Mouse (Mus musculus) cerebellum, postnatal 36 days (tissue): ENCODE measurements around the gene Slc7a15.
A peak's percentile ranks its signal among the peaks of the same experiment; 100 is the strongest.

Experiments used
- DNase-seq, 2 experiments: peaks; one replicate each; pipeline ENCODE4 v3.0.0; 2021 to 2022; ENCODE audit warnings: mixed read lengths in 2 of 2

Slc7a15 gene

GRCm38 (mm10) chr12:8506954-8507707 is 91.7 kb downstream of the Slc7a15 start:
- DNase-seq, result no peak

GRCm38 (mm10) chr12:8504131-8504530 is 94.7 kb downstream of the Slc7a15 start:
- DNase-seq, result no peak

DNA sequence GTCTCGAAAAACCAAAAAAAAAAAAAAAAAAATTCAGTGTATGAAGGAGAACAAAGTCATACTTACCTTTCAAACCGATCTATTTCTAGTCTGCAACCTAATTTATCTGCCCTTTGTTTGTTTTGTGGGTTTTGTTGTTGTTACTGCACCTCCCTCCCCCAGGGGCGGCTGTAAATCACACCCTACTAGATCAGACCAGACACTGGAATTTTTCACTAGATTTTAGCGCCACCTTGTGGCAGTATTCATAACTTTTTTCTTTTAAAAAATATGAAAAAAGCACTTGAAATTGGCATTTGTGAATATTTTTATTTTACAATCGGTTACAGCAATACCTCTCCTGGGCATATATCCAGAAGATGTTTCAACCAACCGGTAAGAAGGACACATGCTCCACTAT is 96.3 kb downstream of the Slc7a15 start:
- peak; percentile 45 to 59 for DNase-seq

GRCm38 (mm10) chr12:8501571-8502305 is 97.1 kb downstream of the Slc7a15 start:
- no peak for DNase-seq

DNA sequence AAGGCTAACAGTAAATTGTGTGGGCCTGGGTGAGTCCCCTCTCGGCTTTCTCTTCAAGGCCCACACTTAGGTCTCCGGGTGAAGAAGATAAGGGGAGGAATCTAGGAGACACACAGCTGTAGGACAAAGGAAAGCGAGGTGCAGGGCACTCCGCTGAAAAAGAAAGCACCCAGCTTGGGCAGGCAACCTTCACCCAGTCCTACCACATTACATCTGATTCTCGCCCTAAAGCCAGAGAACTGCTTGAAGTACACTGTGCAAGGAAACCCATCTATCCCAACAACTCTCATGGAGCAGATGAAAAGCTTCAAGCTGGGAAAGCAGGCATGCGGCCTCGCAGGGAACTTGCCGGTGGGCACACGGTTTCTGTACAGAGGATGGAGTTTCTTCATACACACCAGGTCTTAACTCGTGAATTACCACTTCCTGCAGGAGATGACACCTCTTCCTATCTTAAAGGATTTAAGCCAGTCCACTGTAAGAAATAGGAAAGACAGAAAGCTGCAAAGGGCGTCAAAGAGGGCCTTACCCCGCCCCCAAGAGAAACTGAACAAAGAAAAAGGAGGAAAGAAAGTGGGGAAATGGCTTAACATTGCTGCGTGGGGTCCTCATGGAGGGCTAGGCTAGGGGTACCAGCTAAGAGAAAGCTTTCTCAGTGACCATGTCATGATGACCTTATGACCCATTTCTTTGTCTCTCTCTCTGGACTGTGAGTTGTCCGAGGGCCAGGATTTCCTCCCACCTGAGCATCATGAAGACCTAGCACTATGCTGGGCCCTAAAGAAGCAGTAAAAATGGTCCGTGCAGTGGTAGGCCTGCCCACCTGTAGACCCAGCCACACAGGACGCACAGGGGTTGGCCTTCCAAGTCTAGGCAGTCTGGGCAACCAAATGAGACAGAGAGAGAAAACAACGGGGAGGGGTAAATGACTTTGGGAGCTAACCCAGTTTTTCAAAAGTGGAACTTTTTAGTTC is 98.0 kb downstream of the Slc7a15 start:
- peak; percentile 20 to 22 for DNase-seq

DNA sequence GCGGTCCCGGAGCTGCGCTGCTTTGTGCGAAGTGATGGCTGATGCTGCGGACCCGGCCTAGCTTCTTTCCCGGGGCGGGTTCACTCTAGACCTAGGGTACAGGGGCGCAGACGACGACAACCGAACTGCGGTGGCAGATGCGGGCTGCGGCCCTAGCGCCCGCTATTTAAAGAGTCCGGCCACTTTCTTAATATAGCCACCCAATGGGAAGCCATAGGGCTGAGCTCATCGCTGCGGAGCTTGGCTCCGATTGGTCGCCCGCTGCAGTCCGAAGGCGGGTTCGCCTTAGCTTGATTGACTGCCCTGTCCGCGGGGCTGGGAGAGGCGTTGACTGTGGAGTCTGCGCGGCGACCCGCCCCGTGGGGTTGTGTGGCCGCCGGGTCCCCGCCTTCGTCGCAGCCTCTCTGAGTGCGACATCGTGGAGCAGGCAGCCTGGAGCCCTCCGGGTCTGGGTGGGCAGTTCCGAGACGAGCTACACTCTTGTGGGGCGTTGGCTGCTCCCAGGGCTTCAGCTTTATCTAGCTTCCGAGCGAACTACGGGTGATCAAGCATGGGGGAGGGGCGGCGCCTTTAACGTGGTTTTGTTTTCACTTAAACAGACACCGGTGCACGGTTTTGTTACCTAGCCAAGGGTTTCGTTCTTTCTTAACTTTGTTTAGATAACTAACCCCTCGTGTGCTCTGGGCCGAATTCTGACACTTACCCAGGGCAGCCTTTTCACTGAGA is 98.8 kb downstream of the Slc7a15 start, which contains the start of gene Rhob:
Gene Rhob, minus strand, starts transcription at position 139 of the 726 bp plus-strand sequence.
- peak; percentile 96 to 97 for DNase-seq

DNA sequence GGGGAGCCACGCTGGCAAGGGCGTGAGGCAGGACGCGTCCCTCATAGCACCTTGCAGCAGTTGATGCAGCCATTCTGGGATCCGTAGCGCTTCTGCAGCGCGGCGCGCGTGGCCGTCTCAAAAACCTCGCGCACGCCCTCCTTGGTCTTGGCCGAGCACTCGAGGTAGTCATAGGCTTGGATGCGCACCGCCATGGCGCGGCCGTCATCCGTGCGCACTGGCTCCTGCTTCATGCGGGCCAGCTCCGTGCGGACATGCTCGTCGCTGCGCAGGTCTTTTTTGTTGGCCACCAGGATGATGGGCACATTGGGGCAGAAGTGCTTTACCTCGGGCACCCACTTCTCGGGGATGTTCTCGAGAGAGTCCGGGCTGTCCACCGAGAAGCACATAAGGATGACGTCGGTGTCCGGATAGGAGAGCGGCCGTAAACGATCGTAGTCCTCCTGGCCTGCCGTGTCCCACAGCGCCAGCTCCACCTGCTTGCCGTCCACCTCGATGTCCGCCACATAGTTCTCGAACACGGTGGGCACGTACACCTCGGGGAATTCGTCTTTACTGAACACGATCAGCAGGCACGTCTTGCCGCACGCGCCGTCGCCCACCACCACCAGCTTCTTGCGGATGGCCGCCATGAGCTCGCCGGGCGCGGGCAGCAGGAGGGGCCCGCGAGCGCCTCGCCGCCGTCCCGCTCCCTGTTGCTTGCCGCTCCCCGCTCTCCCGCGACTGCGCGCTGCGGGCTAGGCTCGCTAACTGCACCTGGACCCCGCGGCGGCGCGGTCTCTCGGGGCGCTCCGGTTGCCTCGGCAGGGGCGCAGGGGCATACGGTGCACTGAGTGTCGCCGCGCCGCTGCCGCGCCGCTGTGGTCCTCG is 99.6 kb downstream of the Slc7a15 start:
- peak; percentile 72 to 76 for DNase-seq

DNA sequence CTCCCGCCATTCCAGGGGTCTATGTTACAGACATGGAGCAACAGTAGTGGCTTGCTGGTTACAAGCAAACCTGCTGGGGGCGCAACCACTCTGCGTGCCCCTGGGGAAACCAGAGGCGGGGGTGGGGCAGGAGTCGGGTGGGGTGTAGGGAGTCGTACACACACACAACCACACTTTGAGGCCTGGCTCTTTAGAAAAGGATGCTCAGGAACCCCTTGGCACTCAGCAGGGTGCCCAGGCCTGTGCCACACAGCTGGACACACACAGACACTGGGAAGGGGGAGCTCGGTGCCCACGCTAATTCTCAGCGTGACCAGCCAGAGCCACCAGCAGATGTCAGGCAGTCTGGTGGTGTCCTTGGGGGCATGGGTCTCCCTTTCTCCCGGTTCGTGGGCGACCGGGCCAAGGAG is 100.3 kb downstream of the Slc7a15 start:
- no peak for DNase-seq

GRCm38 (mm10) chr12:8498148-8498571 is 100.7 kb downstream of the Slc7a15 start:
- DNase-seq, result peak; percentile 25 to 28

- DNase-seq, result no peak
Observed at GRCm38 (mm10) chr12:8497314-8497706, 101.6 kb downstream of the Slc7a15 start.

DNA sequence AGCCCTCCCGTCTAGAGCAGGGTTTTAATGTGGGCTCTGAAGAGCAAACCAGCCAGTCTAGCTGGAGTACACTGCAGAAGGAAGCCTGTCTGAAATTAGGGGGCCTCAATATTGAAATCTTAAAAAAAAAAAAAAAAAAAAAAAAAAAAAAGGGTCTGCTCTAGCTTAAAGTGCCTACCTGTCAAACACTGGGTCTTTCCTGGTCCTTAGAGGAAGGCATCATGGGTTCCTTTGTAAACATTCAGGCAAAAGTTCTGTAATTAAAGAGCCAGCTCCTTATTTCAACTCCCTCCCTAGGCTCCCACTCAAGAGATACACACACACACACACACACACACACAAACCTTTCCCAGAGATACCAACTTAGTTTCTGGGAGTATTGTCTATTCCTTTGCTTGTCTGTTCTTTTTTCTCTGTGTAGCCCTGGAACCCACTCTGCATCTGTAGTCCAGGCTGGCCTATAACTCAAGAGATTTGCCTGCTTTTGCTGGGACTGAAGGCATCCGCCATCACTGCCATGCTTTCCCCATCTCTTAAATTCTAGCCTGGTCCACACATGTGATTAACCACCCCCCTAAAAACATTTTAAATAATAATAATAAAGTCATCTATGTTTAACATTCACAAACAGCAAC is 102.1 kb downstream of the Slc7a15 start:
- DNase-seq, result no peak

- peak; percentile 11 to 23 for DNase-seq
Observed at GRCm38 (mm10) chr12:8495881-8496678, 102.8 kb downstream of the Slc7a15 start.

DNA sequence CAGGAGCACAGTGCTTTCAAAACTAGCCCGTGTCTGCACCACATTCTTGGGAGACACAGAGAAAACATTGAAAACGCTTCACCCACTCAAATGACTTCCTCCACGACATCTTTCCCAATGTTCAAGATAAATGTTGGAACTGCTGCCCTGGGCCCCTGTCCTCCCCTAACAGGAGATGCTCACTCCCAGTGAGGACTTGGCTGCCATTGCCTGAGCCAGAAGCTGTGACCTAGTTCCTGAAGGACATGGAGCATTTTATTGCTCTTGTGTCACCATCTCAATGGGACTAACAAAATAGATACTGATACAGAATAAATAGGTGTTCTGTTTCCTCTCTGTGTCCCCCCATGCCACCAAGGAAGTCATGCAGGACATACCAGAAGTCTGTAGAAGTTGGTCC is 104.2 kb downstream of the Slc7a15 start:
- DNase-seq, result no peak

GRCm38 (mm10) chr12:8493386-8493785 is 105.5 kb downstream of the Slc7a15 start:
- no peak for DNase-seq

DNA sequence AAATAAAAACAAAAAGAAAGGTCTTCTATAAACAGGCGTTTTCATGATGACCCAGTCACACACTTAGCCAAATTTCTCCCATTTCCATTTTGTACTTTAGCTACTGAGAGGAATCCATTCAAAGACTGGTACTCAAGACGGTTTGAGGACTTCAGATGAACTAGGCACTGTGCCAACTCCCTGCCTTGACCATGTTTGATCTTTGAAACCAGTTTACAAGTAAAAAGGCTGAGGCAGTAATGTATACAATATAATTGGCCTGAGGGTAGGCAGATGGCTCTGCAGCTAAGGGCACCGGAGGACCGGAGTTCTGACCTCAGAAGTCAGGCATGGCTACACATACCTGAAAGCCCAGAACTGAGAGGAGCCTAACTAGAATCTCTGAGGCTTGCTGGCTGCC is 109.8 kb downstream of the Slc7a15 start:
- DNase-seq, result no peak

GRCm38 (mm10) chr12:8488652-8488980 is 110.2 kb downstream of the Slc7a15 start:
- DNase-seq, result no peak

- peak; percentile 55 to 62 for DNase-seq
Observed at GRCm38 (mm10) chr12:8487959-8488651, 110.8 kb downstream of the Slc7a15 start.

- DNase-seq, result no peak
Observed at GRCm38 (mm10) chr12:8487281-8487680, 111.6 kb downstream of the Slc7a15 start.

- no peak for DNase-seq
Observed at GRCm38 (mm10) chr12:8485247-8485646, 113.6 kb downstream of the Slc7a15 start.
